Mouse (Mus musculus) NIH3T3 (cell line): ENCODE data around the gene Eef1g.
A peak's percentile ranks its signal among the peaks of the same experiment; 100 is the strongest.
"Not testable (repeated sequence)": the region's sequence is repeated elsewhere in the genome, so short reads cannot be mapped to it uniquely, and the experiment has no call there.

Source experiments
- DNase-seq: peaks from one replicate; pipeline ENCODE4 v3.0.0-alpha.2; 2012; ENCODE audit warnings: low read depth

Gene Eef1g

GRCm38 (mm10) chr19:8945251-8945650, 21.6 kb upstream of the Eef1g start:
- DNase-seq: peak; percentile 50

- no peak for DNase-seq
These were observed 19.9 kb upstream of the Eef1g start for GRCm38 (mm10) chr19:8946929-8947328.

- no peak for DNase-seq
These were observed 16.7 kb upstream of the Eef1g start for GRCm38 (mm10) chr19:8950190-8950589.

- no peak for DNase-seq
These were observed 14.6 kb upstream of the Eef1g start for GRCm38 (mm10) chr19:8952241-8952640.

- peak; percentile 98 for DNase-seq
These were observed 13.5 kb upstream of the Eef1g start, which contains the start of gene Tut1 for GRCm38 (mm10) chr19:8953135-8954039. TSS of gene Tut1 (plus strand) at chr19:8953847.

GRCm38 (mm10) chr19:8954171-8954570, 12.7 kb upstream of the Eef1g start:
- DNase-seq: no peak

- DNase-seq: no peak
These were observed 4.6 kb upstream of the Eef1g start for GRCm38 (mm10) chr19:8962256-8962655.

GRCm38 (mm10) chr19:8965075-8965474, 1.8 kb upstream of the Eef1g start:
- no peak for DNase-seq

GRCm38 (mm10) chr19:8965771-8966170, 1.1 kb upstream of the Eef1g start:
- DNase-seq: peak; percentile 65

- DNase-seq: no peak
These were observed 647 bp upstream of the Eef1g start for GRCm38 (mm10) chr19:8966198-8966589.

- DNase-seq: no peak
These were observed 517 bp downstream of the Eef1g start for GRCm38 (mm10) chr19:8967373-8967743.

- DNase-seq: no peak
These were observed 1.1 kb downstream of the Eef1g start for GRCm38 (mm10) chr19:8967893-8968292.

- DNase-seq: not testable (repeated sequence)
These were observed 5.7 kb downstream of the Eef1g start for GRCm38 (mm10) chr19:8972491-8972890.

- no peak for DNase-seq
These were observed 7.8 kb downstream of the Eef1g start for GRCm38 (mm10) chr19:8974638-8975037.

- no peak for DNase-seq
These were observed 8.7 kb downstream of the Eef1g start for GRCm38 (mm10) chr19:8975491-8975890.

- DNase-seq: peak; percentile 94
These were observed 9.7 kb downstream of the Eef1g start for GRCm38 (mm10) chr19:8976535-8976934.

GRCm38 (mm10) chr19:8980771-8981170, 13.9 kb downstream of the Eef1g start:
- peak; percentile 91 for DNase-seq

- DNase-seq: peak; percentile 57
These were observed 14.8 kb downstream of the Eef1g start for GRCm38 (mm10) chr19:8981450-8982168.

- peak; percentile 84 for DNase-seq
These were observed 15.7 kb downstream of the Eef1g start for GRCm38 (mm10) chr19:8982303-8983149.

- peak; percentile 87 for DNase-seq
These were observed 16.4 kb downstream of the Eef1g start for GRCm38 (mm10) chr19:8983150-8983650.

GRCm38 (mm10) chr19:8984255-8984868, 17.5 kb downstream of the Eef1g start:
- DNase-seq: peak; percentile 93
